Mouse (Mus musculus): ENCODE measurements at regions not wholly inside any gene's neighbourhood (a gene's known extent, or its start where the extent isn't known, plus 50 kb on each side); places are given as distances from the start of the nearest gene placed in this dataset.
"Not testable (repeated sequence)": the region's sequence is repeated elsewhere in the genome, so short reads cannot be mapped to it uniquely, and the experiment has no call there.

GRCm38 (mm10) chr6:133724627-133725026 is 128.9 kb downstream of the Kap start:
- H3K4me3 ChIP-seq (replicated peaks); ATAC-seq; H3K4me2 ChIP-seq (replicated peaks); H3K9ac ChIP-seq; H3K9me3 ChIP-seq; H3K27ac ChIP-seq; H3K36me3 ChIP-seq; H3K4me1 ChIP-seq (replicated peaks); H3K27me3 ChIP-seq (replicated peaks): not testable (repeated sequence)
- WGBS = 74% methylated on average over 6 of the region's 6 CpGs

GRCm38 (mm10) chr6:133706712-133707111 is 146.8 kb downstream of the Kap start:
- H3K9me3 ChIP-seq; H3K4me3 ChIP-seq (replicated peaks); H3K36me3 ChIP-seq; H3K27me3 ChIP-seq (replicated peaks); H3K4me1 ChIP-seq (replicated peaks); H3K9ac ChIP-seq; H3K27ac ChIP-seq: not testable (repeated sequence)
- ATAC-seq = peak; percentile 63; the same call in 1 of the 2 replicates
- 2% methylated on average over 8 of the region's 8 CpGs for WGBS
- peak overlapping the region; percentile 43 for H3K4me2 ChIP-seq (replicated peaks)

- Histone ChIP-seq H3K36me3 (no peaks in the 10 kb centered on the region), H3K4me1 (replicated peaks) (no peaks in the 10 kb centered on the region), H3K9me3 (no peaks in the 10 kb centered on the region), H3K4me2 (replicated peaks) (no peak overlapping the region), H3K4me3 (replicated peaks) (no peak overlapping the region), H3K27me3 (replicated peaks) (no peaks in the 10 kb centered on the region), H3K9ac (no peak overlapping the region), H3K27ac (no peak overlapping the region)
- WGBS = 35% methylated on average over 2 of the region's 2 CpGs
- ATAC-seq = no peak
These were observed 151.9 kb downstream of the Kap start for GRCm38 (mm10) chr6:133701625-133702024.

All from intestine, embryonic 15.5 days (tissue).